14 mouse cellular contexts compared by ENCODE assay signal in genomic region chr4:149996440-149996839, GRCm38 (mm10). TPM values are rescaled to one million over a fixed set of nuclear protein-coding genes. Genes with fewer than 3 reads are reported as not detected.
DNase-seq lines count a peak whose midpoint lies in the region; ATAC-seq and TF ChIP-seq lines count a peak whose summit lies in the region.
"Had no signal": no experiment of that assay in that cellular context is flagged by ENCODE, and none has a peak within 500 bp of the region (broad histone marks: within the 10 kb centered on the region; RNA-seq: fewer than 3 reads in every experiment).

No protein-coding gene starts in this region.

- H3K4me1 ChIP-seq in heart, embryonic 12.5 days (replicated peaks), result peaks cover 30% of the 10 kb centered on the region
- H3K4me1 ChIP-seq in kidney, embryonic 14.5 days (ENCODE audit: control insufficient read depth, insufficient read depth, low read length), result peaks cover 38% of the 10 kb centered on the region

- H3K9me3 ChIP-seq in heart, embryonic 12.5 days (replicated peaks), result no peaks in the 10 kb centered on the region
- no peaks in the 10 kb centered on the region for H3K9me3 ChIP-seq in kidney, embryonic 14.5 days (ENCODE audit: control insufficient read depth, low read length)
- H3K9me3 ChIP-seq: embryonic facial prominence, embryonic 15.5 days; heart, embryonic 13.5 days had no signal

- H3K9ac ChIP-seq in heart, embryonic 12.5 days, result no peak overlapping the region
- no peak overlapping the region for H3K9ac ChIP-seq in kidney, embryonic 14.5 days (ENCODE audit: low read depth, low read length)
- H3K9ac ChIP-seq: embryonic facial prominence, embryonic 15.5 days; heart, embryonic 13.5 days; hindbrain, embryonic 14.5 days; lung, embryonic 14.5 days had no signal

- no peak for ATAC-seq in heart, embryonic 12.5 days (ENCODE audit: insufficient number of reproducible peaks, low FRiP score)
- ATAC-seq in kidney, embryonic 14.5 days (ENCODE audit: low FRiP score, low TSS enrichment), result no peak
- ATAC-seq: forebrain, embryonic 14.5 days had no signal

- H3K4me2 ChIP-seq in heart, embryonic 12.5 days, result no peak overlapping the region
- H3K4me2 ChIP-seq in kidney, embryonic 14.5 days (replicated peaks; ENCODE audit: low read depth, low read length), result no peak overlapping the region
- H3K4me2 ChIP-seq: embryonic facial prominence, embryonic 15.5 days; heart, embryonic 13.5 days; hindbrain, embryonic 14.5 days; lung, embryonic 14.5 days; midbrain, embryonic 11.5 days had no signal

- intact Hi-C loops in left cerebral cortex, adult 2 months (cut with DNase I), result no loop called here

- peak; percentile 63 to 82 for DNase-seq in adrenal gland, adult (ENCODE audit: inconsistent age in 2 of 2, low spot score in 1 of 2)
- DNase-seq in adrenal gland, adult 8-10 months, result no peak
- DNase-seq in heart, adult 11 months, result peak; percentile 89
- DNase-seq in kidney, adult 8-10 months, result peak; percentile 25 to 30
- peak; percentile 54 for DNase-seq in kidney, postnatal 14 days
- no peak for DNase-seq in left cerebral cortex, adult 2 months (ENCODE audit: extremely low spot score in 1 of 2, low spot score in 2 of 2)
- DNase-seq: lung, embryonic 14.5 days had no signal

- TF ChIP-seq CTCF in left cerebral cortex, adult 2 months (IDR thresholded peaks at IDR 0.05), result no peak

- no peak overlapping the region for H3K4me3 ChIP-seq in heart, embryonic 12.5 days
- H3K4me3 ChIP-seq in kidney, embryonic 14.5 days (ENCODE audit: low read length), result no peak overlapping the region
- H3K4me3 ChIP-seq in left cerebral cortex, adult 2 months, result no peak overlapping the region
- H3K4me3 ChIP-seq: embryonic facial prominence, embryonic 15.5 days; heart, embryonic 13.5 days had no signal

- H3K36me3 ChIP-seq in heart, embryonic 12.5 days, result no peaks in the 10 kb centered on the region
- H3K36me3 ChIP-seq in kidney, embryonic 14.5 days (ENCODE audit: control insufficient read depth, insufficient read depth, low read length), result no peaks in the 10 kb centered on the region
- H3K36me3 ChIP-seq: embryonic facial prominence, embryonic 15.5 days had no signal

- 68% methylated on average over 7 of the region's 7 CpGs for WGBS in heart, embryonic 12.5 days
- WGBS in kidney, embryonic 14.5 days, result 69% methylated on average over 7 of the region's 7 CpGs

- no peaks in the 10 kb centered on the region for H3K27me3 ChIP-seq in heart, embryonic 12.5 days (replicated peaks)
- H3K27me3 ChIP-seq in kidney, embryonic 14.5 days (ENCODE audit: control insufficient read depth, insufficient read depth, low read length), result no peaks in the 10 kb centered on the region
- H3K27me3 ChIP-seq: embryonic facial prominence, embryonic 15.5 days had no signal

- H3K27ac ChIP-seq in heart, embryonic 12.5 days (ENCODE audit: poor library complexity, severe bottlenecking), result no peak overlapping the region
- H3K27ac ChIP-seq in kidney, embryonic 14.5 days (ENCODE audit: low read depth, low read length), result no peak overlapping the region
- H3K27ac ChIP-seq in left cerebral cortex, adult 2 months, result no peak overlapping the region
- H3K27ac ChIP-seq: embryonic facial prominence, embryonic 15.5 days; heart, embryonic 13.5 days; hindbrain, embryonic 14.5 days had no signal

RNA-seq across cellular contexts. Expression of gene H6pd, which starts 12.4 kb away (rescaled TPM):
- 100 to 1,000 TPM; 122 to 173 (median 155) TPM for total RNA-seq in adrenal gland, adult 8-10 months (2022)
- polyA plus RNA-seq in heart, embryonic 12.5 days (2016; fragmentation: Nextera tagmentation; extraction: Ambion mirVana), result 11.4 and 12.7 TPM in 2 replicates
- 6.8 and 10.7 TPM in 2 replicates for polyA plus RNA-seq in kidney, embryonic 14.5 days (2014; fragmentation: Nextera tagmentation; extraction: Ambion mirVana)
- 10 to 100 TPM; 11.6 to 16.0 TPM for total RNA-seq in left cerebral cortex, adult 2 months (2021)

RNA-seq across cellular contexts. Expression of gene Spsb1, which starts 41.6 kb away (rescaled TPM):
- 10 to 100 TPM; 17.0 to 29.8 (median 23.9) TPM for total RNA-seq in adrenal gland, adult 8-10 months (2022)
- 5.4 and 5.7 TPM in 2 replicates for polyA plus RNA-seq in heart, embryonic 12.5 days (2016; fragmentation: Nextera tagmentation; extraction: Ambion mirVana)
- 8.0 and 9.6 TPM in 2 replicates for polyA plus RNA-seq in kidney, embryonic 14.5 days (2014; fragmentation: Nextera tagmentation; extraction: Ambion mirVana)
- total RNA-seq in left cerebral cortex, adult 2 months (2021), result 10 to 100 TPM; 15.2 to 17.5 TPM

Comparison
In these comparisons a context has a peak if more than half of its experiments do, and no peak if none do; other contexts are left out.
1. DNase-seq: peak in adrenal gland, adult (2 of 2), heart, adult 11 months (single experiment), kidney, adult 8-10 months (2 of 2) and kidney, postnatal 14 days (single experiment); none in adrenal gland, adult 8-10 months (single experiment) and left cerebral cortex, adult 2 months (0 of 2).
2. RNA of gene H6pd, which starts 12.4 kb away (total RNA-seq): 122 to 173 TPM in adrenal gland, adult 8-10 months; 11.6 to 16.0 TPM in left cerebral cortex, adult 2 months; every median in the first group is over 4 times any median in the second.